Mouse (Mus musculus) G1E-ER4 (cell line): Measurements from ENCODE around the gene Jmjd8. TPM values are rescaled to one million over a fixed set of nuclear protein-coding genes. Genes with fewer than 3 reads are reported as not detected.

Experiments
- GATA1 ChIP-seq: IDR thresholded peaks from one replicate; pipeline ENCODE4 v1.8.0; 2012; ENCODE audit warnings: low read length, inconsistent platforms
- polyA plus RNA-seq: library from polyadenylated mRNA; stranded (reverse); fragments of >175 nt; gene quantifications from 2 replicates; pipeline ENCODE4 v1.2.3, GENCODE M21; 2012

Gene Jmjd8
- polyA plus RNA-seq, 1 experiment = 0.11 TPM

DNA sequence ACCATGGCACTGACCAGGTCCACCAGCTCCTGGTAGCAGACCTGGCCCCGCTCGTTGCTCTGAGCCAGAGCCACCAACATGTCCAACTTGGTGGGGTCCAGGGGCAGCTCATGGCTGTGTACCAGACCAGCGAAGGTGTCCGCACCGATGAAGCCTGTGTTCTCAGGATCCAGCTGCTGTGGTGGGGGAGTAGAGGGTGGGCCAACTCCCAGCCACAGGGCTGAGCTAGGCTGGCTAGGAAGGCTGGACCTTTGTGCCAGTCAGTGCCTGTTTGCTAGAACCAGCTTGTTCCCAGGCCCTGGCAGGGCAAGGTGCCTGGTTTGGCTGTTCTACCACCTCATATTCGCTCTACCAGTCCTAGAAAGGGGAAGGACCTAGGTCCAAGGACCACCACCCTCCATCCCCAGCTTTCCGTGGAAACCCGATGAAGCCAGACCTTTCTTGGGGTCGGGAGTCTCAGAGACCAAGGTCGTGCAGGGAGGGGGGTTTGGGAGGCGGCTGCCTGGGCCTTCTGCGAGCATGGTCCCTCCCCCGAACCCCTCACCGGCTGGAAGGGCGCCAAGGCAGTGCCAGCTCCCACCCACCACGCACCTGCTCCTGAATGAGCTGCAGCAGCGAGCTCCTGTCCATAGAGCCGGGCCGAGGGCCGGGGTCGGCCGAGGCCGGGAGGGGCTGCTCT, 7.9 kb downstream of the Jmjd8 start:
- no peak for TF ChIP-seq GATA1

DNA sequence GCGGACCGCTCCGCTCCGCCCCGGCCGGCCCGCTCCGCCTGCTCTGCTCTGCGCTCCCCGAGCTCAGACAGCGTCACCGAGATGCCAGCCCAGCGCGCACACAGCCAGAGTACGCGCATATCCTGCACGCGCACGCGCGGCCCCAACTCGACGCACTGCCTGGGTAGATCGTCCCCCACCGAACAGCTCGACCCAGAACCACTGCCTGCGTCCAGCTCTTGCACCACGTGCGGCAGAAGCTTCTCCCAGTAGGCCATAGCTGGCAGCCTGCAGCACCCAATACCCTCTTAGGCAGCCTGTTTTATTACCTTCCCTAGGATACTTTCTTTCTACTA, 8.4 kb downstream of the Jmjd8 start, which contains the start of gene Rhbdl1:
Gene Rhbdl1 (minus strand): TSS at position 220 of the 335 bp plus-strand sequence.
- no peak for TF ChIP-seq GATA1

GRCm38 (mm10) chr17:25837533-25837932, 8.9 kb downstream of the Jmjd8 start:
- no peak for TF ChIP-seq GATA1

DNA sequence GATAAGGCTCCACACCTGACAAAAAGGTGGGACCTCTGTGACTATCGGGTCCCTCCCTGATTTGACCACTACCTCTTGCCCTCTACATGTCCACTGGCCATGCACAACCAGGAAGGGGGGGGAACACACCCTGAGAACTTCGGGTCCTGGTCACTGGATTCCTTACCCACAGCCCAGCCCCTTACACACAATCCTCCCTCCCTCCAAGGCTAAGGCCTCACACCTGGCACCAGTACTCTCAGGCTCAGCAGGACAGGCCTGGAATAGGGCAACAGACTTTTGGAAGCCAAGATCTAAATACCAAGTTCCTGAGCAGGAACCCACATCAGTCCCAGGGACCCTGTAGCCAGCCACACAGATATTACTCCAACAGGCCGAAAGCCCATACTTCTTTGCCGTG, 10.2 kb downstream of the Jmjd8 start:
- TF ChIP-seq GATA1 = no peak

DNA sequence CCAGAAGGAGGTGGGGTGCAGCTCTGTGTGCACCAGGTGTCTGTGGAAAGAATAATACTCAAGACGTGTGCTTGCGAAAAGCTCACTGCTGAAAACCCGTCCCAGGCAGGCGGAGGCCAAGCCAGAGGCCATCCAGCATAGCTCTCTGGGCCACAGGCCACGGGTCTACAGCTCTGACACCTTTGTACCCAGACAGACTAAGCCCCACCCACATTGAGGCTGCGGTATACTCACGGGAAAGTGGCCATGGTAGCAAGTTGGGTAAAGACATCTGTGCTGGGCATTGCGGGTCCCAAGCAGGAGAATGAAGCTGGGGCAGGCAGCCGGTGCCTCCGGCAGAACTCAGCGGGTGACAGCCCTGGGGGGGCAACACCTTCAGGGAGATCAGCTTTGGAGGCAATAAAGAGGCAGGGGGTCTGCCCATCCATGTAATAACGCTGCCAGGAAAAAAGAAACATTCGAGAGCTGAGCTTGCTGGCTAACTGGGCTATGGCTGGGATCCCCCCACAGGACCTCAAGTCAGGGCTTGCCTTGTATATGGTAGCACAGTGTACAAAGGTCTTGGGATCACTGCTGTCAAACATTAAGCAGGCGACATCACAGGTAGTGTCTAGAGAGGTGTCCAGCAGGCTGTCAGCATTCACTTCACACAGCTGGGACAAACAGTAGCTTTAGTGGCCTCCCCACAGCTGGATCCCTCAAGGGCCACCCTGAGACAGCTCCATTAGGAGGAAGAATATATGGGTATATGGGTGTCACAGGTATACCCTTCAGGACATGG, 11.0 kb downstream of the Jmjd8 start:
- no peak for TF ChIP-seq GATA1

- TF ChIP-seq GATA1 = no peak
Measured at GRCm38 (mm10) chr17:25840519-25840918, 11.9 kb downstream of the Jmjd8 start.

DNA sequence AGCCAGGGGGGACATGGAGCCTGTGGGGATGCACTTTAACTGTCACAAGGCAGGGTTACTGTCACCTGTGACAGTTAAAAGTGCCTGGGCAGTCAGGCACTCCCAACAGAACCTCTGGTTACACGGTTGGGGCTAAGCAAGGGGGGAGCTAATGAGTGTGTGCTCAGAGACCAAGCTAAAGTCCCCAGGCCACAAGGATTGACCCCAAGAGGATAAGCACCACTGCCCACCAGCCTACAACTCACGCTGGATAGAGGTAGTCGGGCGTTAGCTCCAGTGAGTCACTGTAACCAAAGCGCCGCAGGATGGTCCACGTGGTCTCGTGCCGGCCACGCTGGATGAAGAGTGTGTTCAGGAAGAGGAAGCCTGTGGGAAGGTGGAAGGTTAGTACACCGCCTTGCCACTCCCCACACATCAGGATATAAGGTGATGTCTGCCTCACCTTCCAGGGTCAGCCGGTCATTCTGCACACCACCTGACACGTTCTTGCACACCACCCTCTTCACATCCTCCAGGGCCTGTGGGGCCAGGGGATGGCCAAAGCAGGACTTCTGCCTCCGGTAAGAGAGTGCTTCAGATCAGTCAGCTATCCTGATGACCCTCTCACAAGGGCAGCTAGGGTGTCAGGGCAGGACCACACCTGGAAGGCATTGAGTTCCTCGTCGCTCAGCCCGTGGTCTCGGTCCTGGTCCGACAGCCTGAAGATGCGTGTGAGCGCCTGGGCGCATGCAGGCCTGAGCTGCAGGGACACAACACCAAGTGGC, 12.6 kb downstream of the Jmjd8 start, which contains the start of gene Gm20683:
Gene Gm20683 (minus strand): TSS at position 647 of the 764 bp plus-strand sequence.
- TF ChIP-seq GATA1 = no peak

GRCm38 (mm10) chr17:25842509-25842908, 13.8 kb downstream of the Jmjd8 start:
- no peak for TF ChIP-seq GATA1

- TF ChIP-seq GATA1 = no peak
Measured at GRCm38 (mm10) chr17:25843122-25843521, 14.5 kb downstream of the Jmjd8 start.

- no peak for TF ChIP-seq GATA1
Measured at GRCm38 (mm10) chr17:25843636-25844395, 15.1 kb downstream of the Jmjd8 start.

GRCm38 (mm10) chr17:25844396-25844901, 15.8 kb downstream of the Jmjd8 start, which contains the start of gene Rhot2:
Gene Rhot2 (minus strand): TSS chr17:25844851.
- no peak for TF ChIP-seq GATA1

- TF ChIP-seq GATA1 = no peak
Measured at GRCm38 (mm10) chr17:25860229-25860628, 31.6 kb downstream of the Jmjd8 start.

- TF ChIP-seq GATA1 = no peak
Measured at GRCm38 (mm10) chr17:25860832-25861703, 32.4 kb downstream of the Jmjd8 start, which contains the start of gene Wdr90. Gene Wdr90 (minus strand): TSS chr17:25861501.
